Mouse (Mus musculus) stomach, embryonic 16.5 days (tissue): Measurements from ENCODE around the gene Plcxd2. TPM values are rescaled to one million over a fixed set of nuclear protein-coding genes. Genes with fewer than 3 reads are reported as not detected.

Source experiments
- ATAC-seq: fragments of 200-750 bp; cut with Nextera tagmentation; 2 replicates; pipeline ENCODE4 v1.8.0; 2017; ENCODE audit warnings: moderate number of reproducible peaks, moderate TSS enrichment; ENCODE audit not compliant: insufficient read depth, low FRiP score
- H3K27ac ChIP-seq: fragments of 300-500 bp; sonication (generic); 2 replicates; pipeline ENCODE4 v1.5.1; 2014; ENCODE audit warnings: low read length
- H3K27me3 ChIP-seq: fragments of 300-500 bp; sonication (generic); 2 replicates; pipeline ENCODE4 v1.6.1; 2014; ENCODE audit warnings: low read length, control low read depth, mixed read lengths; ENCODE audit not compliant: control insufficient read depth, insufficient read depth
- H3K36me3 ChIP-seq: fragments of 300-500 bp; sonication (generic); 2 replicates; pipeline ENCODE4 v1.6.1; 2014; ENCODE audit warnings: low read length; ENCODE audit not compliant: control insufficient read depth, insufficient read depth
- H3K4me1 ChIP-seq: fragments of 300-500 bp; sonication (generic); 2 replicates; pipeline ENCODE4 v1.6.1; 2014; ENCODE audit warnings: low read length, control low read depth, mixed read lengths; ENCODE audit not compliant: control insufficient read depth, insufficient read depth
- H3K4me2 ChIP-seq: fragments of 300-500 bp; sonication (generic); 2 replicates; pipeline ENCODE4 v1.6.1; 2014; ENCODE audit warnings: low read depth, low read length, mixed read lengths
- H3K4me3 ChIP-seq: fragments of 300-500 bp; sonication (generic); replicated peaks from 2 replicates; pipeline ENCODE4 v1.5.1; 2014; ENCODE audit warnings: mild to moderate bottlenecking, low read length
- H3K9ac ChIP-seq: fragments of 300-500 bp; sonication (generic); 2 replicates; pipeline ENCODE4 v1.6.1; 2014; ENCODE audit warnings: low read length
- H3K9me3 ChIP-seq: fragments of 300-500 bp; sonication (generic); replicated peaks from 2 replicates; pipeline ENCODE4 v1.6.1; 2016; ENCODE audit warnings: low read length, control low read depth; ENCODE audit not compliant: control insufficient read depth
- WGBS: fragments of 180-500 bp; shearing (Covaris S2); extraction: QIAGEN DNeasy Blood & Tissue Kit; methylation state at CpG from one replicate; pipeline ENCODE4 v1.1.7; 2014; 5-methylcytosine and 5-hydroxymethylcytosine counted together
- polyA plus RNA-seq: library from polyadenylated mRNA; unstranded; fragments of >200 nt; fragmentation: Nextera tagmentation; extraction: Ambion mirVana; gene quantifications from 2 replicates; pipeline ENCODE4 v1.2.1, GENCODE M21; 2015

Gene Plcxd2
- 1.7 and 2.2 TPM in 2 replicates for polyA plus RNA-seq

GRCm38 (mm10) chr16:46010153-46010905, at the start of gene Plcxd2:
Plcxd2 (minus strand) TSS chr16:46010218.
- peak within 1 kb of the TSS; percentile 92 for H3K4me2 ChIP-seq
- ATAC-seq = peak; percentile 100
- no peaks in the 10 kb centered on the region; the same call in 1 of the 2 replicates for H3K9me3 ChIP-seq
- H3K9ac ChIP-seq = peak within 1 kb of the TSS; percentile 75
- H3K27me3 ChIP-seq = 0 out of 2 replicates have a peak, but pooled peaks cover 4% of the 10 kb centered on the region
- under 1% methylated on average over 39 of the region's 39 CpGs for WGBS
- peak within 1 kb of the TSS; percentile 76 for H3K27ac ChIP-seq
- H3K4me1 ChIP-seq = peaks cover 6% of the 10 kb centered on the region; the same call in 1 of the 2 replicates
- H3K36me3 ChIP-seq = no peaks in the 10 kb centered on the region
- peak within 1 kb of the TSS; percentile 65 for H3K4me3 ChIP-seq

- H3K4me3 ChIP-seq = no peak overlapping the region
- H3K27me3 ChIP-seq = no peaks in the 10 kb centered on the region
- 79% methylated on average over 2 of the region's 2 CpGs for WGBS
- no peaks in the 10 kb centered on the region for H3K36me3 ChIP-seq
- no peak overlapping the region for H3K27ac ChIP-seq
- no peak overlapping the region for H3K4me2 ChIP-seq
- H3K4me1 ChIP-seq = no peaks in the 10 kb centered on the region
- no peak for ATAC-seq
- H3K9ac ChIP-seq = no peak overlapping the region
- H3K9me3 ChIP-seq = no peaks in the 10 kb centered on the region
These were observed 36.9 kb upstream of the Plcxd2 start for GRCm38 (mm10) chr16:46046906-46047305.

GRCm38 (mm10) chr16:46036261-46036660, 26.2 kb upstream of the Plcxd2 start:
- Histone ChIP-seq H3K36me3 (no peaks in the 10 kb centered on the region), H3K27me3 (no peaks in the 10 kb centered on the region), H3K9me3 (no peaks in the 10 kb centered on the region), H3K4me2 (no peak overlapping the region), H3K4me1 (no peaks in the 10 kb centered on the region), H3K9ac (no peak overlapping the region), H3K4me3 (no peak overlapping the region), H3K27ac (no peak overlapping the region)
- ATAC-seq = no peak
- WGBS = 43% methylated on average over 2 of the region's 2 CpGs

GRCm38 (mm10) chr16:46033896-46034295, 23.9 kb upstream of the Plcxd2 start:
- WGBS = 66% methylated on average over 9 of the region's 9 CpGs
- no peak overlapping the region for H3K4me2 ChIP-seq
- H3K9ac ChIP-seq = no peak overlapping the region
- H3K36me3 ChIP-seq = no peaks in the 10 kb centered on the region
- no peaks in the 10 kb centered on the region for H3K9me3 ChIP-seq
- no peak overlapping the region for H3K27ac ChIP-seq
- H3K4me3 ChIP-seq = no peak overlapping the region
- H3K4me1 ChIP-seq = no peaks in the 10 kb centered on the region
- ATAC-seq = no peak
- no peaks in the 10 kb centered on the region for H3K27me3 ChIP-seq

- 60% methylated on average over 5 of the region's 5 CpGs for WGBS
- H3K36me3 ChIP-seq = no peaks in the 10 kb centered on the region
- no peaks in the 10 kb centered on the region for H3K9me3 ChIP-seq
- no peak overlapping the region for H3K4me3 ChIP-seq
- H3K9ac ChIP-seq = no peak overlapping the region
- ATAC-seq = 0 out of 2 replicates have a peak, but pooled peaks have one; percentile 17
- no peak overlapping the region for H3K4me2 ChIP-seq
- H3K4me1 ChIP-seq = no peaks in the 10 kb centered on the region
- H3K27ac ChIP-seq = no peak overlapping the region
- no peaks in the 10 kb centered on the region for H3K27me3 ChIP-seq
These were observed 13.0 kb upstream of the Plcxd2 start for GRCm38 (mm10) chr16:46022958-46023491.

GRCm38 (mm10) chr16:46022189-46022928, 12.3 kb upstream of the Plcxd2 start:
- Histone ChIP-seq H3K9ac (no peak overlapping the region), H3K36me3 (no peaks in the 10 kb centered on the region), H3K27ac (no peak overlapping the region), H3K27me3 (no peaks in the 10 kb centered on the region), H3K4me3 (no peak overlapping the region), H3K4me1 (no peaks in the 10 kb centered on the region), H3K9me3 (no peaks in the 10 kb centered on the region), H3K4me2 (no peak overlapping the region)
- peak; percentile 29; the same call in 1 of the 2 replicates for ATAC-seq
- 41% methylated on average over 5 of the region's 5 CpGs for WGBS

GRCm38 (mm10) chr16:46021302-46021701, 11.3 kb upstream of the Plcxd2 start:
- no peak overlapping the region for H3K27ac ChIP-seq
- no peak overlapping the region for H3K9ac ChIP-seq
- no peaks in the 10 kb centered on the region for H3K9me3 ChIP-seq
- ATAC-seq = no peak
- H3K4me2 ChIP-seq = no peak overlapping the region
- 88% methylated on average over 2 of the region's 2 CpGs for WGBS
- H3K4me1 ChIP-seq = no peaks in the 10 kb centered on the region
- no peaks in the 10 kb centered on the region for H3K27me3 ChIP-seq
- H3K4me3 ChIP-seq = no peak overlapping the region
- H3K36me3 ChIP-seq = no peaks in the 10 kb centered on the region

GRCm38 (mm10) chr16:46020396-46020795, 10.4 kb upstream of the Plcxd2 start:
- H3K9ac ChIP-seq = no peak overlapping the region
- WGBS = 75% methylated on average over 2 of the region's 2 CpGs
- no peaks in the 10 kb centered on the region for H3K27me3 ChIP-seq
- no peaks in the 10 kb centered on the region for H3K36me3 ChIP-seq
- H3K27ac ChIP-seq = no peak overlapping the region
- H3K9me3 ChIP-seq = no peaks in the 10 kb centered on the region
- H3K4me1 ChIP-seq = no peaks in the 10 kb centered on the region
- no peak overlapping the region for H3K4me3 ChIP-seq
- H3K4me2 ChIP-seq = no peak overlapping the region
- no peak for ATAC-seq

- Histone ChIP-seq H3K4me2 (no peak overlapping the region), H3K27ac (no peak overlapping the region), H3K36me3 (no peaks in the 10 kb centered on the region), H3K4me1 (no peaks in the 10 kb centered on the region), H3K9ac (no peak overlapping the region), H3K27me3 (no peaks in the 10 kb centered on the region), H3K9me3 (no peaks in the 10 kb centered on the region), H3K4me3 (no peak overlapping the region)
- ATAC-seq = no peak
- 82% methylated on average over 4 of the region's 4 CpGs for WGBS
These were observed 9.8 kb upstream of the Plcxd2 start for GRCm38 (mm10) chr16:46019799-46020198.
